Mouse (Mus musculus) limb, embryonic 12.5 days (tissue): ENCODE measurements around the gene Med24. TPM values are rescaled to one million over a fixed set of nuclear protein-coding genes. Genes with fewer than 3 reads are reported as not detected.

ENCODE experiments used
- ATAC-seq: fragments of 200-750 bp; cut with Nextera tagmentation; 2 replicates; pipeline ENCODE4 v1.8.0; 2017; ENCODE audit warnings: low read depth, moderate TSS enrichment; ENCODE audit not compliant: insufficient number of reproducible peaks, insufficient read depth, low FRiP score, low TSS enrichment
- H3K27ac ChIP-seq: fragments of 300-500 bp; sonication (generic); 2 replicates; pipeline ENCODE4 v1.5.1; 2016; ENCODE audit warnings: mild to moderate bottlenecking, moderate library complexity
- H3K27me3 ChIP-seq: fragments of 300-500 bp; sonication (generic); 2 replicates; pipeline ENCODE4 v1.6.1; 2016; ENCODE audit warnings: mild to moderate bottlenecking, moderate library complexity
- H3K36me3 ChIP-seq: fragments of 300-500 bp; sonication (generic); 2 replicates; pipeline ENCODE4 v1.6.1; 2016; ENCODE audit warnings: mild to moderate bottlenecking, moderate library complexity
- H3K4me1 ChIP-seq: fragments of 300-500 bp; sonication (generic); replicated peaks from 2 replicates; pipeline ENCODE4 v1.6.1; 2016
- H3K4me2 ChIP-seq: fragments of 300-500 bp; sonication (generic); 2 replicates; pipeline ENCODE4 v1.6.1; 2016; ENCODE audit warnings: mild to moderate bottlenecking, moderate library complexity
- H3K4me3 ChIP-seq: fragments of 300-500 bp; sonication (generic); replicated peaks from 2 replicates; pipeline ENCODE4 v1.5.1; 2016; ENCODE audit warnings: mild to moderate bottlenecking
- H3K9ac ChIP-seq: fragments of 300-500 bp; sonication (generic); replicated peaks from 2 replicates; pipeline ENCODE4 v1.6.1; 2016; ENCODE audit warnings: mild to moderate bottlenecking, moderate library complexity
- H3K9me3 ChIP-seq: fragments of 300-500 bp; sonication (generic); 2 replicates; pipeline ENCODE4 v1.6.1; 2016; ENCODE audit warnings: mild to moderate bottlenecking, moderate library complexity
- WGBS: fragments of 180-500 bp; shearing (Covaris S2); methylation state at CpG from one replicate; pipeline ENCODE4 v1.1.7; 2016; 5-methylcytosine and 5-hydroxymethylcytosine counted together
- polyA plus RNA-seq: library from polyadenylated mRNA; unstranded; fragments of >200 nt; fragmentation: Nextera tagmentation; extraction: Ambion mirVana; gene quantifications from 2 replicates; pipeline ENCODE4 v1.2.1, GENCODE M21; 2016

Med24 gene
- polyA plus RNA-seq, 1 experiment from 2014 or later: 79.3 TPM

DNA sequence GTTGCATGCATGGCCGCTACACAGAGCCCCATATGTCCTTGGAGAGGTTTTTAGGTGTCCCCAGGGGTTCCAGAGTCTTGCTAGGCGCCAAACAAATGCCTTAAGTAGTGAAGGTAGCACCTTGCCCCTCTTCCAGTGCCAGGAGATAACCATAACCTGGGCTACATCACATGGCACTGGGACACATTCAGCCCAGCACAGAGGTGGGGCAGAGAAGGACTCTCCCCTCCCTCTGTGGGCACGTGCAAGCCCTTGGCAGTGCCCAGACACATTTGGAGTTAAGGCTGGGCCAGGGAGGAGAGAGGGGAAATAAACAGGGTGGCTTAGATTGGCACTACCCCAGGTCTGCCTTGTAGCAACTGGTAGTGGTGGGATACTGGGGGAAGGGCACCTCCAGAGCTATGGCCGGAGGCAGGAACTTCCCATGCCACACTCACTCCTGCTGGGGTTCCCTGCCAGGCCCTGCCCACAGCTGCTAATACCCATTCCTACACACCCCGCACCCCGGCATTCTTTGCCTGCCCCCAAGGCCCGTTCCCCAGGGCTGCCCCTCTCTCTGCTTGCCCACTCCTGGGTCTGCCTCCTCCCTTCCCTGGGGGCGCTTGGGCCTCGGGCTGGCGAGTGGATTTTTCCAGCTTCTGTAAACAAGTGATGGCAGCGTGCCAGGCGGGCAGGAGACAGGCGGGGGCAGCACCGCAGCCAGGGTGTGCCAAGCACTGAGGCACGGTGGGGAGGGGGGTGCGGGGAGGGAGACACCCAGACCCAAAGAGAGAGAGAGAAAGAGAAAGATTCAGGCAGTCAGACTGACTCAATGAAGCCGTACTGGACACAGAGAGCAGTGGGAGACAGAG, 21.3 kb upstream of the Med24 start:
- peaks cover 19% of the 10 kb centered on the region; the same call in 1 of the 2 replicates for H3K36me3 ChIP-seq
- no peaks in the 10 kb centered on the region for H3K9me3 ChIP-seq
- no peak for ATAC-seq
- peak overlapping the region; percentile 32 for H3K4me2 ChIP-seq
- 48% methylated on average over 17 of the region's 17 CpGs for WGBS
- H3K27me3 ChIP-seq: no peaks in the 10 kb centered on the region
- H3K27ac ChIP-seq: peak overlapping the region; percentile 80
- 0 out of 2 replicates have a peak overlapping the region, but pooled peaks have one; percentile 40 for H3K9ac ChIP-seq
- H3K4me3 ChIP-seq: no peak overlapping the region
- H3K4me1 ChIP-seq: peaks cover 82% of the 10 kb centered on the region

- H3K27me3 ChIP-seq: no peaks in the 10 kb centered on the region
- H3K36me3 ChIP-seq: peaks cover 14% of the 10 kb centered on the region; the same call in 1 of the 2 replicates
- H3K4me3 ChIP-seq: no peak overlapping the region
- no peak for ATAC-seq
- 0 out of 2 replicates have a peak overlapping the region, but pooled peaks have one; percentile 12 for H3K9ac ChIP-seq
- peaks cover 87% of the 10 kb centered on the region for H3K4me1 ChIP-seq
- 41% methylated on average over 5 of the region's 5 CpGs for WGBS
- H3K4me2 ChIP-seq: peak overlapping the region; percentile 55; the same call in 1 of the 2 replicates
- H3K9me3 ChIP-seq: no peaks in the 10 kb centered on the region
- H3K27ac ChIP-seq: peak overlapping the region; percentile 80
These were observed 20.5 kb upstream of the Med24 start for GRCm38 (mm10) chr11:98749716-98750115.

DNA sequence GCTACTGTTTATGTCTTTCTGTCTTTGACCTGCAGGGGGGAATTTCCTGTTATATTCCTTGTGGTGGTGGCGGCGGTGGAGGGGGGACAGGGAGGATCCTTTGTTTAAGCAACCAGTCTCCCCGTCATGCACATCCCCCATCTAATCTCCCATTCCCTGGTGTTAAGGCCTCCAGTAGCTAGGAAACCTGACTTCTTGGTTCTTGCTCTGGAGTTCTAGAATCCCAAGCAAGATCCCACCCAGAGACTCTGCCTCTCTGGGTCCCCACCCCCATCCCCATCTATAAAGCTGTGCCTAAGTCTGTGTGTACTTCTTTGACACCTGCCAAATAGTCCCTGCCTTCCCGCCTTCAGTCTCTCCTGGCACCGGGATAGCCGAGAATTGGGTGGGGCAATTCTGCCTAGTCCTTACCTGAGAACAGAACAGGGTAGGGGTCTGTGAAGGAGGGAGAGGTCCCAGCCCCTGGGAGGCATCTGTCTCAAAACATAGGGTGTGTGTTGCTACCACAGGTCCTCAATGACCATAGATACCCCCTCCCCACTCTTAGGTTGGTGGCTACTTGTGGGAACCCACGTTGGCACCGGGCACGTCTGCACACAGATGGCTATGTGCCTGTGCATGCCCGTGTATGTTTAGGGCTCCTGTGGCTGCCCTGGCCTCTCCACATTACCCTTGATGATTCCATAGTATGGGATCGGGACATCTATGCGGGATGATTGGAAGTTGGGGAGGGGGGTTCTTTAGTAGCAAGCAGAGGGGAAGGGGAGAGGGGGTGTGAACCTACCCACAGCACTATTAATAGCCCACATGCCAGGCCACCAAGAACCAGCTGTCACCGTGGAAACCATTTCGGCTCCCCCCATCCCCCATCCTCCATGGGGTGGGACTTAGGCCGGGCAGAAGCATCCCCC, 19.5 kb upstream of the Med24 start:
- Histone ChIP-seq H3K4me2 (peak overlapping the region; percentile 55), H3K4me1 (peaks cover 88% of the 10 kb centered on the region), H3K9me3 (no peaks in the 10 kb centered on the region), H3K36me3 (peaks cover 7% of the 10 kb centered on the region; the same call in 1 of the 2 replicates), H3K9ac (0 out of 2 replicates have a peak overlapping the region, but pooled peaks have one; percentile 12), H3K27me3 (no peaks in the 10 kb centered on the region), H3K27ac (peak overlapping the region; percentile 78), H3K4me3 (no peak overlapping the region)
- ATAC-seq: no peak
- WGBS: 24% methylated on average over 15 of the region's 15 CpGs

DNA sequence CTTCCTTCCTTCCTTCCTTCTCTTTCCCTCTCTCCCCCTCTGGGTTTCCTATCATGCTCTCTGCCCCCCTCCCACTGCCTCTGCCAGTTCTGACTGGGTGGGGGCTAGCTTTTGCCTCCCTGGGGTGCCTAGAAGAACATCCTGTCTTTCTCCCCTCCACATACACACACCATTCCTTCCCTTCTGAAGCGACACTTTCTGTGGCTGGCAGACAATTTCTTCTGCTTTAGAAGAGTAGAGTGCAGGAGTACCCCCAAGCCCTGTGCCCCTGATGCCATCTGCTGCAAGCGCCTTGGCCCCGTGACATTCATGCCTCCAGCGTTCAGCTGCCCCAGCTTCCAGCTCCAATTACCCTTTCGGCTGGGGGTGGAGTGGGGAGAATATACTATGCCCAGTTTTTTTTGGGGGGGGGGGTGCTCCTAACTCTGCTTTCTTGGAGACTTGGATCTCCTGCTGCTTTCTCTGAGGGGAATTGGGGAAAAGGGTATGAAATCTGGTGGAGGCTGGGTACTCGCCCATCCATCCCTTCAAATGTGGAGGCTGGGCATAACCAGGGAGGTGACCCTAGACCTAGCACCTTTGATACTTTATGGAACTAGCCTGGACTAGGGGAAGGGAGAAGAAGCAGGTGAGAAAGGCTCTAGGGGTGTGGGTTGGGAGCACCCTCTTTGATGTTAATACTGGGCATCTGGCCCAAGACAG, 18.7 kb upstream of the Med24 start:
- Histone ChIP-seq H3K27me3 (no peaks in the 10 kb centered on the region), H3K4me1 (peaks cover 96% of the 10 kb centered on the region), H3K4me2 (peak overlapping the region; percentile 55), H3K27ac (peak overlapping the region; percentile 78), H3K4me3 (0 out of 2 replicates have a peak overlapping the region, but pooled peaks have one; percentile 0), H3K36me3 (no peaks in the 10 kb centered on the region), H3K9ac (peak overlapping the region; percentile 47; the same call in 1 of the 2 replicates), H3K9me3 (no peaks in the 10 kb centered on the region)
- WGBS: 24% methylated on average over 6 of the region's 6 CpGs
- no peak for ATAC-seq

DNA sequence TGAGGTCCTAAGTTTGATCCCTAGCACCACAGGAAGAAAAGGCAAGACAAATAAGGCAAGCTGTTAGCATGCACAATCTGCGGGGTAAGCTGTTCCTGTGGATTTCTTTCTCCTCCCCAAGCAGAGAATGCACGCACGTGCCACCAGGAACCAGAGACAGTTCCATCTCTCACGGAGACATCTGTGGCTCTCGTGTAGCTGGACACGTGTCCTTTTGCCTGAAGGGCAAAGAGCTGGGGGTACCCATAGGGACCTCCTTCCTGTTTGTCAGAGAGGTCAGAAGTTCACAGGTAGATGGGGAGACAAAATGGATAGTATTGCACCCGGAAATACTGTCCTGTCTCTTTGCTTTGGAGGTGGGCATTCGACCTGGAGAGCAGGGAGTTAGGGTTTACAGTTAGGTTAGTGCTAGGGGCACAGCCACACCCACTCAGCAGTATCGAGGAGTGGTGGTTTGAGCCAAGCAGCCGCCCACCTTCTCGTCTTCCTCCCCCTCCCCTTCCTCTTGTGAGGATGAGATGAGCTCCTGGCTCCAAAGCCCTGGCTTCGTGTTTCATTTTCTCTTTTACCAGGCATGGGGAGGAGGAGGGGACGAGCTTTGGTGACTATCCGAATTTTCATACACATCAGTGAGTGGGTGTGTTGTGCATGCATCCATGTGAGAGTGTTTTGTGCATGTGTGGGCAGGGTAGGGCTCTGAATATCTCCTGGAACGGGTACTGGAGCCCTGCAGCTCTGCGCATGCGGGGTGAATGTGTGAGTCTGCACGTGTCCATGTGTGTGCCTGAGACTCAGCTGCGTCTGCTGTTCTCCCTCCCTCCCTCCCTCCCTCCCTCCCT, 17.8 kb upstream of the Med24 start:
- H3K27me3 ChIP-seq: no peaks in the 10 kb centered on the region
- H3K4me3 ChIP-seq: peak overlapping the region; percentile 24
- 6% methylated on average over 19 of the region's 19 CpGs for WGBS
- peak overlapping the region; percentile 55 for H3K4me2 ChIP-seq
- peak overlapping the region; percentile 78 for H3K27ac ChIP-seq
- H3K36me3 ChIP-seq: no peaks in the 10 kb centered on the region
- H3K9me3 ChIP-seq: no peaks in the 10 kb centered on the region
- peak; percentile 64; the same call in 1 of the 2 replicates for ATAC-seq
- H3K4me1 ChIP-seq: peaks cover 93% of the 10 kb centered on the region
- H3K9ac ChIP-seq: peak overlapping the region; percentile 14; the same call in 1 of the 2 replicates

GRCm38 (mm10) chr11:98745932-98746853, 17.0 kb upstream of the Med24 start:
- Histone ChIP-seq H3K36me3 (no peaks in the 10 kb centered on the region), H3K9ac (no peak overlapping the region), H3K4me3 (no peak overlapping the region), H3K9me3 (no peaks in the 10 kb centered on the region), H3K27ac (no peak overlapping the region), H3K4me2 (peak overlapping the region; percentile 55; the same call in 1 of the 2 replicates), H3K27me3 (no peaks in the 10 kb centered on the region), H3K4me1 (peaks cover 86% of the 10 kb centered on the region)
- WGBS: 43% methylated on average over 12 of the region's 12 CpGs
- ATAC-seq: no peak

GRCm38 (mm10) chr11:98744456-98745019, 15.3 kb upstream of the Med24 start:
- no peaks in the 10 kb centered on the region for H3K9me3 ChIP-seq
- no peak overlapping the region; the same call in 1 of the 2 replicates for H3K9ac ChIP-seq
- H3K4me1 ChIP-seq: peaks cover 86% of the 10 kb centered on the region
- WGBS: 31% methylated on average over 7 of the region's 7 CpGs
- H3K27me3 ChIP-seq: no peaks in the 10 kb centered on the region
- H3K4me2 ChIP-seq: peak overlapping the region; percentile 82
- H3K4me3 ChIP-seq: peak overlapping the region; percentile 89; the same call in 1 of the 2 replicates
- H3K36me3 ChIP-seq: no peaks in the 10 kb centered on the region
- no peak for ATAC-seq
- H3K27ac ChIP-seq: peak overlapping the region; percentile 60

GRCm38 (mm10) chr11:98743655-98744345, 14.6 kb upstream of the Med24 start:
- H3K4me3 ChIP-seq: peak overlapping the region; percentile 89
- no peaks in the 10 kb centered on the region for H3K9me3 ChIP-seq
- no peak for ATAC-seq
- peak overlapping the region; percentile 82 for H3K4me2 ChIP-seq
- H3K27me3 ChIP-seq: no peaks in the 10 kb centered on the region
- peak overlapping the region; percentile 60 for H3K27ac ChIP-seq
- H3K9ac ChIP-seq: 0 out of 2 replicates have a peak overlapping the region, but pooled peaks have one; percentile 18
- no peaks in the 10 kb centered on the region for H3K36me3 ChIP-seq
- H3K4me1 ChIP-seq: peaks cover 78% of the 10 kb centered on the region
- 6% methylated on average over 9 of the region's 9 CpGs for WGBS
